Mouse (Mus musculus) embryonic fibroblast, embryonic 13.5 days (primary cell): ENCODE measurements around the gene Tbc1d14.

Experiments
- CTCF ChIP-seq: IDR thresholded peaks from 2 replicates; pipeline ENCODE4 v1.5.1; 2011; ENCODE audit warnings: mild to moderate bottlenecking, control low read depth, low read length, moderate library complexity, borderline replicate concordance; ENCODE audit not compliant: insufficient read depth
- POLR2A ChIP-seq: IDR thresholded peaks from 2 replicates; pipeline ENCODE4 v1.6.1; 2011; ENCODE audit warnings: low read depth, mild to moderate bottlenecking, control low read depth, low read length, moderate library complexity

GRCm38 (mm10) chr5:36553886-36554285, 39.2 kb downstream of the Tbc1d14 start:
- TF ChIP-seq CTCF, result no peak
- TF ChIP-seq POLR2A, result no peak
